Mouse (Mus musculus) liver, adult 2 months (tissue): Measurements from ENCODE around the gene Fam178b. TPM values are rescaled to one million over a fixed set of nuclear protein-coding genes. Genes with fewer than 3 reads are reported as not detected.
A peak's percentile ranks its signal among the peaks of the same experiment; 100 is the strongest.
"Not testable (repeated sequence)": the region's sequence is repeated elsewhere in the genome, so short reads cannot be mapped to it uniquely, and the experiment has no call there.

ENCODE experiments used
- DNase-seq: peaks from one replicate; pipeline ENCODE4 v3.0.0-alpha.2; 2011; ENCODE audit warnings: low read depth, low spot score; ENCODE audit errors: extremely low read depth
- H3K27ac ChIP-seq: fragments of 200-500 bp; replicated peaks from 2 replicates; pipeline ENCODE4 v1.5.1; 2012; ENCODE audit warnings: low read depth, mild to moderate bottlenecking, control low read depth, inconsistent platforms, low read length; ENCODE audit not compliant: insufficient read depth
- H3K27me3 ChIP-seq: fragments of 200-500 bp; 2 replicates; pipeline ENCODE4 v1.6.1; 2012; ENCODE audit warnings: mild to moderate bottlenecking, moderate library complexity, low read length, inconsistent platforms; ENCODE audit not compliant: control insufficient read depth, insufficient read depth
- H3K36me3 ChIP-seq: fragments of 200-500 bp; 2 replicates; pipeline ENCODE4 v1.6.1; 2012; ENCODE audit warnings: low read length, inconsistent platforms; ENCODE audit not compliant: control insufficient read depth, insufficient read depth
- H3K4me1 ChIP-seq: fragments of 200-500 bp; 2 replicates; pipeline ENCODE4 v1.6.1; 2011; ENCODE audit warnings: low read length; ENCODE audit not compliant: control insufficient read depth, insufficient read depth
- H3K4me3 ChIP-seq: fragments of 200-500 bp; 2 replicates; pipeline ENCODE4 v1.5.1; 2011; ENCODE audit warnings: low read depth, mild to moderate bottlenecking, control low read depth, low read length, moderate library complexity; ENCODE audit not compliant: insufficient read depth
- H3K79me2 ChIP-seq: fragments of 200-500 bp; 2 replicates; pipeline ENCODE4 v1.6.1; 2012; ENCODE audit warnings: inconsistent platforms, mild to moderate bottlenecking, low read length, moderate library complexity; ENCODE audit not compliant: control insufficient read depth, insufficient read depth
- H3K9ac ChIP-seq: fragments of 200-500 bp; 2 replicates; pipeline ENCODE4 v1.6.1; 2012; ENCODE audit warnings: low read depth, mild to moderate bottlenecking, control low read depth, inconsistent platforms, low read length
- CTCF ChIP-seq: fragments of 200-500 bp; IDR thresholded peaks from 2 replicates; pipeline ENCODE4 v1.5.1; 2011; ENCODE audit warnings: low read depth, low read length, control low read depth
- POLR2A ChIP-seq: fragments of 200-500 bp; IDR thresholded peaks from 2 replicates; pipeline ENCODE4 v1.6.1; 2011; ENCODE audit warnings: low read length, control low read depth; ENCODE audit not compliant: insufficient read depth; ENCODE audit errors: extremely low read depth
- WGBS: fragments of 180-500 bp; shearing (Covaris S2); methylation state at CpG from one replicate; pipeline ENCODE4 v1.1.7; 2018; 5-methylcytosine and 5-hydroxymethylcytosine counted together
- polyA plus RNA-seq: library from polyadenylated mRNA; depleted of rRNA; stranded (reverse); fragments of >200 nt; gene quantifications from 2 replicates; pipeline ENCODE4 v1.2.3, GENCODE M21; 2012
- total RNA-seq: library from RNA; depleted of rRNA; stranded (reverse); fragments of >200 nt; gene quantifications from 2 replicates; pipeline ENCODE4 v1.2.3, GENCODE M21; 2014

The Fam178b gene
- total and polyA plus RNA-seq, 2 experiments: 0.11 to 0.18 TPM

- no peak within 1 kb of the TSS for H3K9ac ChIP-seq
- peaks cover 22% of the 10 kb centered on the region for H3K4me1 ChIP-seq
- no peaks in the 10 kb centered on the region for H3K36me3 ChIP-seq
- no peaks in the 10 kb centered on the region for H3K79me2 ChIP-seq
- H3K27ac ChIP-seq: peak within 1 kb of the TSS; percentile 43
- TF ChIP-seq CTCF (no peak), POLR2A (no peak)
- peak; percentile 94 for DNase-seq
- WGBS: 9% methylated on average over 9 of the region's 9 CpGs
- no peaks in the 10 kb centered on the region for H3K27me3 ChIP-seq
- no peak within 1 kb of the TSS for H3K4me3 ChIP-seq
Measured at GRCm38 (mm10) chr1:36539186-36539585, 143.8 kb downstream of the Fam178b start, which contains the start of gene Gm42417. Gene Gm42417, minus strand, starts transcription at chr1:36539429.

- WGBS: 36% methylated on average over 4 of the region's 4 CpGs
- Histone ChIP-seq H3K9ac (no peak overlapping the region), H3K4me1 (peaks cover 22% of the 10 kb centered on the region), H3K4me3 (no peak overlapping the region), H3K27ac (peak overlapping the region; percentile 43), H3K27me3 (no peaks in the 10 kb centered on the region), H3K79me2 (no peaks in the 10 kb centered on the region), H3K36me3 (no peaks in the 10 kb centered on the region)
- no peak for TF ChIP-seq CTCF
- TF ChIP-seq POLR2A: no peak
- no peak for DNase-seq
Measured at GRCm38 (mm10) chr1:36538727-36539126, 144.3 kb downstream of the Fam178b start.

- H3K4me3 ChIP-seq, H3K9ac ChIP-seq, DNase-seq, H3K27me3 ChIP-seq, H3K36me3 ChIP-seq, H3K79me2 ChIP-seq: not testable (repeated sequence)
- peaks cover 22% of the 10 kb centered on the region for H3K4me1 ChIP-seq
- peak within 1 kb of the TSS; percentile 17 for H3K27ac ChIP-seq
- 85% methylated on average over 9 of the region's 9 CpGs for WGBS
Measured at GRCm38 (mm10) chr1:36536783-36537182, 146.2 kb downstream of the Fam178b start, which contains the start of gene Ankrd23. Gene Ankrd23, minus strand, starts transcription at chr1:36536883.

- DNase-seq: peak; percentile 65
- H3K9ac ChIP-seq: no peak overlapping the region
- 30% methylated on average over 8 of the region's 8 CpGs for WGBS
- TF ChIP-seq CTCF: no peak
- no peak for TF ChIP-seq POLR2A
- no peaks in the 10 kb centered on the region for H3K79me2 ChIP-seq
- peak overlapping the region; percentile 17 for H3K27ac ChIP-seq
- H3K27me3 ChIP-seq: no peaks in the 10 kb centered on the region
- H3K4me3 ChIP-seq: no peak overlapping the region
- no peaks in the 10 kb centered on the region for H3K36me3 ChIP-seq
- peaks cover 22% of the 10 kb centered on the region for H3K4me1 ChIP-seq
Measured at GRCm38 (mm10) chr1:36536397-36536728, 146.6 kb downstream of the Fam178b start.

- Histone ChIP-seq H3K27me3 (no peaks in the 10 kb centered on the region), H3K36me3 (no peaks in the 10 kb centered on the region), H3K4me1 (peaks cover 22% of the 10 kb centered on the region), H3K4me3 (no peak overlapping the region), H3K27ac (peak overlapping the region; percentile 17; the same call in 1 of the 2 replicates), H3K79me2 (no peaks in the 10 kb centered on the region), H3K9ac (no peak overlapping the region)
- no peak for TF ChIP-seq CTCF
- TF ChIP-seq POLR2A: no peak
- DNase-seq: no peak
- 68% methylated on average over 11 of the region's 11 CpGs for WGBS
Measured at GRCm38 (mm10) chr1:36535477-36536396, 147.2 kb downstream of the Fam178b start.

GRCm38 (mm10) chr1:36534595-36535058, 148.4 kb downstream of the Fam178b start:
- Histone ChIP-seq H3K9ac (no peak overlapping the region), H3K27ac (no peak overlapping the region), H3K4me1 (peaks cover 19% of the 10 kb centered on the region), H3K4me3 (no peak overlapping the region), H3K27me3 (no peaks in the 10 kb centered on the region), H3K79me2 (no peaks in the 10 kb centered on the region), H3K36me3 (no peaks in the 10 kb centered on the region)
- TF ChIP-seq CTCF (no peak), POLR2A (no peak)
- DNase-seq: peak; percentile 19
- 42% methylated on average over 6 of the region's 6 CpGs for WGBS
